Mouse (Mus musculus): ENCODE measurements around the gene Isoc2a. TPM values are rescaled to one million over a fixed set of nuclear protein-coding genes. Genes with fewer than 3 reads are reported as not detected.
"Not testable (repeated sequence)": the region's sequence is repeated elsewhere in the genome, so short reads cannot be mapped to it uniquely, and the experiment has no call there.

Isoc2a gene
- polyA plus RNA-seq, 1 experiment from 2014 or later, result 2.3 TPM

DNA sequence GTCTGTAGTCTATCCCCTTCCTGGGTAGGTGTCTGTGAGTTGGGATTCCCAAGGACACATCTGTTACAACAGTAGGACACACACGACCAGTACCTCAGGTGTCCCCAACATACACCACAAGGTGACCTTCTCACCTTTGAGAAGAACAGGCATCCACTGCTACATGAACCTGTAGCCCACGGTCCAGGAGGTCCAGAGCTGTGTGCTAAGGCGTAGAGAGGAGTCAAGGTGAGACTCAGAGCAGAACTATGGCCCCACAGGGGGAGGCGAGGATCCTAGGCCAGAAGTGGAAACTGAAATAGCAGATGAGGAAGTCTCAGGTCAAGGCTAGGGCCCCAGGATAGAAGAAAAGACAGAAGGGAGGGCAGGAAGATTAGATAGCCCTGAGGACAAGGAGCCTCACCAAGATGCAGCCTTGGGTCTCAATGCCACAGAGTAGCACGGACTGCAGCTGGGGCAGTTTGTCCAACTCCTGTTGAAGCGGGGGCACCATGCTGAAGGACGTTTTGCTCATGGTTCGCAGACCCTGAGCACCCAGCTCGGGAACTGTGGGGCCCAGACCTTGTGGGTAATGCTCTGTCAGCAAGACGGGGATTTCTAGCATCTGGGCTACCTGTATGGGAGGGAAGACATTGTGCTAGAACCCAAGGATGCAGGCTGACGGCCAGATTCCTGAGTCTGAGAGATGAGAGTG lies 26.2 kb upstream of the Isoc2a start:
- Histone ChIP-seq H3K4me2 (ENCODE audit: low read depth, low read length) (no peak overlapping the region), H3K36me3 (replicated peaks; ENCODE audit: insufficient read depth, low read length) (no peaks in the 10 kb centered on the region), H3K4me3 (ENCODE audit: low read depth, low read length) (no peak overlapping the region), H3K9ac (replicated peaks) (no peak overlapping the region), H3K4me1 (ENCODE audit: insufficient read depth) (no peaks in the 10 kb centered on the region), H3K27me3 (ENCODE audit: insufficient read depth, low read length) (peaks cover 2% of the 10 kb centered on the region; the same call in 1 of the 2 replicates), H3K9me3 (ENCODE audit: low read length) (no peaks in the 10 kb centered on the region; the same call in 1 of the 2 replicates), H3K27ac (ENCODE audit: low read depth) (no peak overlapping the region)
- 58% methylated on average over 11 of the region's 11 CpGs for WGBS (ENCODE audit: insufficient replicate concordance)
- DNase-seq (no peak), ATAC-seq (no peak)
- TF ChIP-seq CTCF (IDR thresholded peaks at IDR 0.05; ENCODE audit: low read depth) (no peak), EP300 (IDR thresholded peaks at IDR 0.05; ENCODE audit: low read depth) (no peak)

DNA sequence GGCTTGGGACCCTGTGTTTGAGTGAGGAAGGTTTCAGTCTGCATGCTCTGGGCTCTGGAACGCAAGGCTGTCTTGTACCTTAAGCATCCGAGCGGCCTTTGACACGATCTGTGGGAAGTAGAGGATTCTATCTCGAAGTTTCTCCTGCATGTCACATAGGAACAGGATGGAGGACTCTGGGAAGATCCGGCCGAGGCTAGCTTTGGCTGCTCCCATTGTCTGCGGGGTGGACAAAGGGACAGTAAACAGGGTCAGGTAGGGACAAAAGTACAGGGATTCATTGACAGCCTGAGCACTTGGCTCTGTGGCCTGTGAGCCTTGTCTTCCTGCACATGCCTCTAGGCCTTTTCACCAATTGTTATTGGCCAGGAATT lies 25.7 kb upstream of the Isoc2a start:
- DNase-seq (no peak), ATAC-seq (no peak)
- Histone ChIP-seq H3K9ac (replicated peaks) (no peak overlapping the region), H3K27ac (ENCODE audit: low read depth) (no peak overlapping the region), H3K4me3 (ENCODE audit: low read depth, low read length) (no peak overlapping the region), H3K4me2 (ENCODE audit: low read depth, low read length) (no peak overlapping the region), H3K27me3 (ENCODE audit: insufficient read depth, low read length) (no peaks in the 10 kb centered on the region), H3K9me3 (ENCODE audit: low read length) (no peaks in the 10 kb centered on the region; the same call in 1 of the 2 replicates), H3K36me3 (replicated peaks; ENCODE audit: insufficient read depth, low read length) (no peaks in the 10 kb centered on the region), H3K4me1 (ENCODE audit: insufficient read depth) (no peaks in the 10 kb centered on the region)
- TF ChIP-seq EP300 (IDR thresholded peaks at IDR 0.05; ENCODE audit: low read depth), result no peak
- no peak for TF ChIP-seq CTCF (IDR thresholded peaks at IDR 0.05; ENCODE audit: low read depth)
- WGBS (ENCODE audit: insufficient replicate concordance), result 72% methylated on average over 8 of the region's 8 CpGs

GRCm38 (mm10) chr7:4853613-4854012 lies 23.3 kb upstream of the Isoc2a start:
- Histone ChIP-seq H3K4me2 (ENCODE audit: low read depth, low read length) (no peak overlapping the region), H3K36me3 (replicated peaks; ENCODE audit: insufficient read depth, low read length) (no peaks in the 10 kb centered on the region), H3K9ac (replicated peaks) (no peak overlapping the region), H3K9me3 (ENCODE audit: low read length) (no peaks in the 10 kb centered on the region), H3K4me3 (ENCODE audit: low read depth, low read length) (no peak overlapping the region), H3K27ac (ENCODE audit: low read depth) (no peak overlapping the region), H3K27me3 (ENCODE audit: insufficient read depth, low read length) (no peaks in the 10 kb centered on the region), H3K4me1 (ENCODE audit: insufficient read depth) (no peaks in the 10 kb centered on the region)
- no peak for DNase-seq
- TF ChIP-seq EP300 (IDR thresholded peaks at IDR 0.05; ENCODE audit: low read depth) (no peak), CTCF (IDR thresholded peaks at IDR 0.05; ENCODE audit: low read depth) (no peak)
- 58% methylated on average over 3 of the region's 3 CpGs for WGBS (ENCODE audit: insufficient replicate concordance)
- no peak for ATAC-seq

DNA sequence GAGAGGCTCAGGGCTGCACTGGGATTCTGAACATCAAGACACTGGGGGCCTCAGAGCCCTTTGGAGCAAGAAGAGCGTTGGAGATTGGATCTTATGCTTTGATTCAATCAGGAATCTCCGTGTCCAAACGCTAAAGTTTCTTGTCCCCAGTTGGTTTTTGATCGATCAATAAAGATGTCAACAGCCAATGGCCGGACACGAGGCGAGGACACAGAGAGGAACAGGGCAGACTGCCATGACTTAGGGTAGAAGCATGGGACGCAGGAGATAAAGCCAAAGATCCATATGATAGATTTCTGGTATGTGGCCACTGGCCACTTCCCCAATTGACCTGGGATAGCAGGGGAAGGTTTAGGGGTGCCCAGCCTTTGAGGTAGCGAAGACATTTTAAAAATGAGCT lies 20.4 kb upstream of the Isoc2a start:
- TF ChIP-seq EP300 (IDR thresholded peaks at IDR 0.05; ENCODE audit: low read depth) (no peak), CTCF (IDR thresholded peaks at IDR 0.05; ENCODE audit: low read depth) (no peak)
- Histone ChIP-seq H3K4me1 (ENCODE audit: insufficient read depth) (peaks cover 4% of the 10 kb centered on the region), H3K27me3 (ENCODE audit: insufficient read depth, low read length) (no peaks in the 10 kb centered on the region), H3K4me3 (ENCODE audit: low read depth, low read length) (no peak overlapping the region), H3K9ac (replicated peaks) (no peak overlapping the region), H3K4me2 (ENCODE audit: low read depth, low read length) (no peak overlapping the region), H3K27ac (ENCODE audit: low read depth) (no peak overlapping the region), H3K36me3 (replicated peaks; ENCODE audit: insufficient read depth, low read length) (no peaks in the 10 kb centered on the region), H3K9me3 (ENCODE audit: low read length) (no peaks in the 10 kb centered on the region)
- 57% methylated on average over 9 of the region's 9 CpGs for WGBS (ENCODE audit: insufficient replicate concordance)
- ATAC-seq (no peak), DNase-seq (no peak)

GRCm38 (mm10) chr7:4857321-4857720 lies 19.6 kb upstream of the Isoc2a start:
- no peaks in the 10 kb centered on the region for H3K27me3 ChIP-seq (ENCODE audit: insufficient read depth, low read length)
- WGBS (ENCODE audit: insufficient replicate concordance), result 62% methylated on average over 7 of the region's 7 CpGs
- no peak for ATAC-seq

GRCm38 (mm10) chr7:4859418-4859978 lies 17.5 kb upstream of the Isoc2a start:
- H3K9ac ChIP-seq (replicated peaks), result no peak overlapping the region
- TF ChIP-seq EP300 (IDR thresholded peaks at IDR 0.05; ENCODE audit: low read depth) (no peak), CTCF (IDR thresholded peaks at IDR 0.05; ENCODE audit: low read depth) (no peak)
- H3K4me3 ChIP-seq (ENCODE audit: low read depth, low read length), result no peak overlapping the region
- H3K9me3 ChIP-seq (ENCODE audit: low read length), result no peaks in the 10 kb centered on the region
- H3K27ac ChIP-seq (ENCODE audit: low read depth), result no peak overlapping the region
- peak; percentile 27; the same call in 1 of the 2 replicates for ATAC-seq
- 73% methylated on average over 12 of the region's 12 CpGs for WGBS (ENCODE audit: insufficient replicate concordance)
- no peaks in the 10 kb centered on the region for H3K36me3 ChIP-seq (replicated peaks; ENCODE audit: insufficient read depth, low read length)
- DNase-seq, result no peak
- H3K27me3 ChIP-seq (ENCODE audit: insufficient read depth, low read length), result no peaks in the 10 kb centered on the region
- peaks cover 14% of the 10 kb centered on the region for H3K4me1 ChIP-seq (ENCODE audit: insufficient read depth)
- no peak overlapping the region for H3K4me2 ChIP-seq (ENCODE audit: low read depth, low read length)

More at GRCm38 (mm10) chr7:4857321-4857720, 19.6 kb upstream of the Isoc2a start:
- no peak for TF ChIP-seq CTCF (IDR thresholded peaks at IDR 0.05; ENCODE audit: low read depth)
- no peak for TF ChIP-seq EP300 (IDR thresholded peaks at IDR 0.05; ENCODE audit: low read depth)
- H3K4me2 ChIP-seq (ENCODE audit: low read depth, low read length), result no peak overlapping the region
- H3K9me3 ChIP-seq (ENCODE audit: low read length), result no peaks in the 10 kb centered on the region
- no peak for DNase-seq
- H3K27ac ChIP-seq (ENCODE audit: low read depth), result no peak overlapping the region
- H3K4me1 ChIP-seq (ENCODE audit: insufficient read depth), result peaks cover 4% of the 10 kb centered on the region
- no peak overlapping the region for H3K9ac ChIP-seq (replicated peaks)
- H3K4me3 ChIP-seq (ENCODE audit: low read depth, low read length), result no peak overlapping the region
- no peaks in the 10 kb centered on the region for H3K36me3 ChIP-seq (replicated peaks; ENCODE audit: insufficient read depth, low read length)

- not testable (repeated sequence) for ATAC-seq
Measured at GRCm38 (mm10) chr7:4860926-4861325, 16.0 kb upstream of the Isoc2a start.

More at GRCm38 (mm10) chr7:4860926-4861325, 16.0 kb upstream of the Isoc2a start:
- peaks cover 18% of the 10 kb centered on the region for H3K4me1 ChIP-seq (ENCODE audit: insufficient read depth)
- WGBS (ENCODE audit: insufficient replicate concordance), result 70% methylated on average over 3 of the region's 3 CpGs
- DNase-seq; H3K27me3 ChIP-seq (ENCODE audit: insufficient read depth, low read length); H3K36me3 ChIP-seq (replicated peaks; ENCODE audit: insufficient read depth, low read length); H3K9ac ChIP-seq (replicated peaks); H3K9me3 ChIP-seq (ENCODE audit: low read length); H3K4me3 ChIP-seq (ENCODE audit: low read depth, low read length); H3K27ac ChIP-seq (ENCODE audit: low read depth); H3K4me2 ChIP-seq (ENCODE audit: low read depth, low read length): not testable (repeated sequence)
